Mouse (Mus musculus) embryonic fibroblast, embryonic 13.5 days (primary cell): ENCODE measurements around the gene Sult1b1.

Experiments used
- CTCF ChIP-seq: IDR thresholded peaks from 2 replicates; pipeline ENCODE4 v1.5.1; 2011; ENCODE audit warnings: mild to moderate bottlenecking, control low read depth, low read length, moderate library complexity, borderline replicate concordance; ENCODE audit not compliant: insufficient read depth
- POLR2A ChIP-seq: IDR thresholded peaks from 2 replicates; pipeline ENCODE4 v1.6.1; 2011; ENCODE audit warnings: low read depth, mild to moderate bottlenecking, control low read depth, low read length, moderate library complexity

- TF ChIP-seq CTCF (no peak), POLR2A (no peak)
Observed at GRCm38 (mm10) chr5:87532288-87532687, 5.7 kb downstream of the Sult1b1 start.
